Mouse (Mus musculus): ENCODE results near the gene Rtn4rl2. TPM values are rescaled to one million over a fixed set of nuclear protein-coding genes. Genes with fewer than 3 reads are reported as not detected.

The Rtn4rl2 gene
- polyA plus RNA-seq, 1 experiment from 2014 or later = 0.57 TPM

- Histone ChIP-seq H3K4me2 (ENCODE audit: low read depth, low read length) (no peak overlapping the region), H3K27me3 (replicated peaks; ENCODE audit: control insufficient read depth, insufficient read depth, low read length) (peaks cover 49% of the 10 kb centered on the region), H3K36me3 (ENCODE audit: control insufficient read depth, insufficient read depth, low read length) (no peaks in the 10 kb centered on the region), H3K4me3 (ENCODE audit: low read length) (no peak overlapping the region), H3K4me1 (ENCODE audit: control insufficient read depth, insufficient read depth, low read length) (peaks cover 9% of the 10 kb centered on the region), H3K9me3 (ENCODE audit: control insufficient read depth, low read length) (no peaks in the 10 kb centered on the region), H3K27ac (ENCODE audit: low read length) (no peak overlapping the region), H3K9ac (ENCODE audit: low read depth, low read length) (no peak overlapping the region)
- no peak for ATAC-seq
- 50% methylated on average over 6 of the region's 6 CpGs for WGBS
Measured at GRCm38 (mm10) chr2:84875842-84876241, 10.7 kb downstream of the Rtn4rl2 start.

- peak overlapping the region; percentile 55 for H3K9ac ChIP-seq (ENCODE audit: low read depth, low read length)
- no peaks in the 10 kb centered on the region for H3K36me3 ChIP-seq (ENCODE audit: control insufficient read depth, insufficient read depth, low read length)
- peak; percentile 63 for ATAC-seq
- WGBS = 2% methylated on average over 71 of the region's 78 CpGs
- peak overlapping the region; percentile 55 for H3K4me3 ChIP-seq (ENCODE audit: low read length)
- H3K27ac ChIP-seq (ENCODE audit: low read length) = no peak overlapping the region
- H3K4me2 ChIP-seq (ENCODE audit: low read depth, low read length) = peak overlapping the region; percentile 97
- H3K4me1 ChIP-seq (ENCODE audit: control insufficient read depth, insufficient read depth, low read length) = peaks cover 9% of the 10 kb centered on the region
- no peaks in the 10 kb centered on the region for H3K9me3 ChIP-seq (ENCODE audit: control insufficient read depth, low read length)
- H3K27me3 ChIP-seq (replicated peaks; ENCODE audit: control insufficient read depth, insufficient read depth, low read length) = peaks cover 68% of the 10 kb centered on the region
Measured at GRCm38 (mm10) chr2:84872105-84872716, 14.3 kb downstream of the Rtn4rl2 start.

- Histone ChIP-seq H3K27ac (ENCODE audit: low read length) (no peak overlapping the region), H3K4me2 (ENCODE audit: low read depth, low read length) (no peak overlapping the region), H3K9me3 (ENCODE audit: control insufficient read depth, low read length) (no peaks in the 10 kb centered on the region), H3K9ac (ENCODE audit: low read depth, low read length) (no peak overlapping the region), H3K4me3 (ENCODE audit: low read length) (no peak overlapping the region), H3K4me1 (ENCODE audit: control insufficient read depth, insufficient read depth, low read length) (peaks cover 17% of the 10 kb centered on the region), H3K27me3 (replicated peaks; ENCODE audit: control insufficient read depth, insufficient read depth, low read length) (peaks cover 78% of the 10 kb centered on the region), H3K36me3 (ENCODE audit: control insufficient read depth, insufficient read depth, low read length) (no peaks in the 10 kb centered on the region)
- ATAC-seq = no peak
- WGBS = 64% methylated on average over 4 of the region's 4 CpGs
Measured at GRCm38 (mm10) chr2:84870623-84871160, 15.8 kb downstream of the Rtn4rl2 start.

- WGBS = 60% methylated on average over 2 of the region's 2 CpGs
- Histone ChIP-seq H3K4me2 (ENCODE audit: low read depth, low read length) (no peak overlapping the region), H3K4me3 (ENCODE audit: low read length) (no peak overlapping the region), H3K27me3 (replicated peaks; ENCODE audit: control insufficient read depth, insufficient read depth, low read length) (peaks cover 64% of the 10 kb centered on the region), H3K4me1 (ENCODE audit: control insufficient read depth, insufficient read depth, low read length) (peaks cover 20% of the 10 kb centered on the region), H3K27ac (ENCODE audit: low read length) (no peak overlapping the region), H3K36me3 (ENCODE audit: control insufficient read depth, insufficient read depth, low read length) (no peaks in the 10 kb centered on the region), H3K9me3 (ENCODE audit: control insufficient read depth, low read length) (no peaks in the 10 kb centered on the region), H3K9ac (ENCODE audit: low read depth, low read length) (no peak overlapping the region)
- ATAC-seq = no peak
Measured at GRCm38 (mm10) chr2:84868977-84869376, 17.5 kb downstream of the Rtn4rl2 start.

- no peak overlapping the region for H3K4me3 ChIP-seq (ENCODE audit: low read length)
- no peak for ATAC-seq
- peaks cover 20% of the 10 kb centered on the region for H3K4me1 ChIP-seq (ENCODE audit: control insufficient read depth, insufficient read depth, low read length)
- no peaks in the 10 kb centered on the region for H3K36me3 ChIP-seq (ENCODE audit: control insufficient read depth, insufficient read depth, low read length)
- no peak overlapping the region for H3K9ac ChIP-seq (ENCODE audit: low read depth, low read length)
- peaks cover 60% of the 10 kb centered on the region for H3K27me3 ChIP-seq (replicated peaks; ENCODE audit: control insufficient read depth, insufficient read depth, low read length)
- no peak overlapping the region for H3K27ac ChIP-seq (ENCODE audit: low read length)
- no peaks in the 10 kb centered on the region for H3K9me3 ChIP-seq (ENCODE audit: control insufficient read depth, low read length)
- no peak overlapping the region for H3K4me2 ChIP-seq (ENCODE audit: low read depth, low read length)
- WGBS = 8% methylated on average over 5 of the region's 5 CpGs
Measured at GRCm38 (mm10) chr2:84868521-84868943, 18.0 kb downstream of the Rtn4rl2 start.

GRCm38 (mm10) chr2:84865616-84866571 lies 20.6 kb downstream of the Rtn4rl2 start:
- Histone ChIP-seq H3K36me3 (ENCODE audit: control insufficient read depth, insufficient read depth, low read length) (peaks cover 4% of the 10 kb centered on the region), H3K4me3 (ENCODE audit: low read length) (peak overlapping the region; percentile 40), H3K9me3 (ENCODE audit: control insufficient read depth, low read length) (no peaks in the 10 kb centered on the region), H3K4me2 (ENCODE audit: low read depth, low read length) (peak overlapping the region; percentile 78), H3K9ac (ENCODE audit: low read depth, low read length) (peak overlapping the region; percentile 62), H3K4me1 (ENCODE audit: control insufficient read depth, insufficient read depth, low read length) (peaks cover 11% of the 10 kb centered on the region), H3K27ac (ENCODE audit: low read length) (no peak overlapping the region), H3K27me3 (replicated peaks; ENCODE audit: control insufficient read depth, insufficient read depth, low read length) (peaks cover 35% of the 10 kb centered on the region)
- WGBS = 2% methylated on average over 46 of the region's 47 CpGs
- ATAC-seq = peak; percentile 52

- ATAC-seq = no peak
- H3K36me3 ChIP-seq (ENCODE audit: control insufficient read depth, insufficient read depth, low read length) = peaks cover 8% of the 10 kb centered on the region
- H3K27ac ChIP-seq (ENCODE audit: low read length) = no peak overlapping the region
- peaks cover 16% of the 10 kb centered on the region for H3K27me3 ChIP-seq (replicated peaks; ENCODE audit: control insufficient read depth, insufficient read depth, low read length)
- H3K9ac ChIP-seq (ENCODE audit: low read depth, low read length) = no peak overlapping the region
- no peak overlapping the region for H3K4me2 ChIP-seq (ENCODE audit: low read depth, low read length)
- H3K9me3 ChIP-seq (ENCODE audit: control insufficient read depth, low read length) = no peaks in the 10 kb centered on the region
- peaks cover 11% of the 10 kb centered on the region for H3K4me1 ChIP-seq (ENCODE audit: control insufficient read depth, insufficient read depth, low read length)
- 75% methylated on average over 3 of the region's 3 CpGs for WGBS
- H3K4me3 ChIP-seq (ENCODE audit: low read length) = no peak overlapping the region
Measured at GRCm38 (mm10) chr2:84862231-84862630, 24.3 kb downstream of the Rtn4rl2 start.

GRCm38 (mm10) chr2:84861430-84861829 lies 25.1 kb downstream of the Rtn4rl2 start:
- Histone ChIP-seq H3K36me3 (ENCODE audit: control insufficient read depth, insufficient read depth, low read length) (peaks cover 11% of the 10 kb centered on the region), H3K9me3 (ENCODE audit: control insufficient read depth, low read length) (no peaks in the 10 kb centered on the region), H3K4me2 (ENCODE audit: low read depth, low read length) (no peak overlapping the region), H3K4me3 (ENCODE audit: low read length) (no peak overlapping the region), H3K27me3 (replicated peaks; ENCODE audit: control insufficient read depth, insufficient read depth, low read length) (peaks cover 8% of the 10 kb centered on the region), H3K4me1 (ENCODE audit: control insufficient read depth, insufficient read depth, low read length) (peaks cover 10% of the 10 kb centered on the region), H3K27ac (ENCODE audit: low read length) (no peak overlapping the region), H3K9ac (ENCODE audit: low read depth, low read length) (no peak overlapping the region)
- WGBS = 78% methylated on average over 3 of the region's 3 CpGs
- no peak for ATAC-seq

- Histone ChIP-seq H3K36me3 (ENCODE audit: control insufficient read depth, insufficient read depth, low read length) (peaks cover 11% of the 10 kb centered on the region), H3K9me3 (ENCODE audit: control insufficient read depth, low read length) (no peaks in the 10 kb centered on the region), H3K4me3 (ENCODE audit: low read length) (no peak overlapping the region), H3K4me2 (ENCODE audit: low read depth, low read length) (no peak overlapping the region), H3K27me3 (replicated peaks; ENCODE audit: control insufficient read depth, insufficient read depth, low read length) (no peaks in the 10 kb centered on the region), H3K4me1 (ENCODE audit: control insufficient read depth, insufficient read depth, low read length) (no peaks in the 10 kb centered on the region), H3K27ac (ENCODE audit: low read length) (no peak overlapping the region), H3K9ac (ENCODE audit: low read depth, low read length) (no peak overlapping the region)
- no peak for ATAC-seq
- 84% methylated on average over 7 of the region's 7 CpGs for WGBS
Measured at GRCm38 (mm10) chr2:84859991-84860780, 26.3 kb downstream of the Rtn4rl2 start.

Data from intestine, embryonic 16.5 days (tissue).